Comparison of ENCODE assay signal across 8 mouse cellular contexts in the genomic region with DNA sequence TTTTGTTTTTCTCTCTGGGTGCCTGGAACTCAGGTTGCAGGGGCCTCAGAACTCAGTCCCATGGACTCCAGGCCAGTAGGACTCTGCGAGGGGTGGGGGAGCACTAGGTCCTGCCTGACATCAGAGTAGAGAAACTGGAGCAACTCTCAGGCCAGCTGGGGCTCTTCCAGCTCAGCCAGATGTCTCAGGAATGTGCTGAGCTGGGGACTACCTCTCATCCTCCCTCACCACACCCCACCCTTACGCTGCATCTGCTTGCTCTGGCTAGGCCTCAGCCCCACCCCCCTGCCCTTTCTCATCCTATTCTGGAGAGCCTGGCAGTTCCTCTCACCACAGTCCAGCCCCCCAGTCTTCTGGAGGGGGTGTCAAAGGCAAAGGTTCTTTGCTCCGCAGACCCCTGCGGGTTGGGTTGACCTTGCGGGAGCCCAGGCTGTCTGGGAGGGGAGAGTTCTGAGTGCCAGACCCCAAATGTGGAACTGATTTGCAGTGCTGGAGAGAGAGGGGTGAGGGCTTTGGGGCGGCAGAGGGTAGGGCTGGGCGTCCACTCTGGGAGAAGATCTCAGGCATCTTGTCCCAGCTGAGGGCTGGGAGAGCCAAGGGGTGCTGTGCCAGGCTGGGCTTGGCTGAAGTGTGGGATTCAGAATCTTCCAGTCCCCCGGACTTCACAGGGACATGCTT. TPM values are rescaled to one million over a fixed set of nuclear protein-coding genes. Genes with fewer than 3 reads are reported as not detected.
DNase-seq lines count a peak whose midpoint lies in the region; ATAC-seq lines count a peak whose summit lies in the region.

No protein-coding gene starts in this region.

- peaks cover 26% of the 10 kb centered on the region; the same call in 1 of the 2 replicates for H3K27me3 ChIP-seq in hindbrain, embryonic 10.5 days (ENCODE audit: insufficient read depth, poor library complexity, severe bottlenecking)
- no peaks in the 10 kb centered on the region; the same call in 1 of the 2 replicates for H3K27me3 ChIP-seq in hindbrain, embryonic 16.5 days (replicated peaks; ENCODE audit: control insufficient read depth, insufficient read depth, low read length)
- H3K27me3 ChIP-seq in embryonic facial prominence, embryonic 10.5 days (replicated peaks; ENCODE audit: low read depth, poor library complexity, severe bottlenecking) = peaks cover 15% of the 10 kb centered on the region

- 40% methylated on average over 8 of the region's 8 CpGs for WGBS in hindbrain, embryonic 10.5 days
- WGBS in hindbrain, embryonic 16.5 days = 48% methylated on average over 8 of the region's 8 CpGs
- WGBS in embryonic facial prominence, embryonic 10.5 days = 31% methylated on average over 8 of the region's 8 CpGs

- no peaks in the 10 kb centered on the region for H3K36me3 ChIP-seq in hindbrain, embryonic 10.5 days
- H3K36me3 ChIP-seq in hindbrain, embryonic 16.5 days (ENCODE audit: control insufficient read depth, insufficient read depth, low read length) = no peaks in the 10 kb centered on the region
- H3K36me3 ChIP-seq in embryonic facial prominence, embryonic 10.5 days (replicated peaks) = no peaks in the 10 kb centered on the region

- ATAC-seq in hindbrain, embryonic 16.5 days = no peak

- peaks cover 32% of the 10 kb centered on the region for H3K4me1 ChIP-seq in hindbrain, embryonic 10.5 days (replicated peaks)
- peaks cover 9% of the 10 kb centered on the region for H3K4me1 ChIP-seq in hindbrain, embryonic 16.5 days (ENCODE audit: control insufficient read depth, insufficient read depth, low read depth, low read length)
- H3K4me1 ChIP-seq in embryonic facial prominence, embryonic 10.5 days = peaks cover 47% of the 10 kb centered on the region

- intact Hi-C loops in heart, postnatal 25 days (cut with DNase I) = no loop called here

- peak overlapping the region; percentile 53 for H3K27ac ChIP-seq in hindbrain, embryonic 10.5 days
- H3K27ac ChIP-seq in hindbrain, embryonic 16.5 days (ENCODE audit: low read depth, low read length) = no peak overlapping the region
- H3K27ac ChIP-seq in embryonic facial prominence, embryonic 10.5 days (replicated peaks) = peak overlapping the region; percentile 71

- no peak overlapping the region for H3K4me2 ChIP-seq in hindbrain, embryonic 16.5 days (ENCODE audit: low read length)

- no peak overlapping the region for H3K9ac ChIP-seq in hindbrain, embryonic 16.5 days (ENCODE audit: low read depth, low read length)

- peak; percentile 53 for DNase-seq in hindbrain, embryonic 10.5 days (ENCODE audit: low spot score)
- DNase-seq in embryonic facial prominence, embryonic 10.5 days (ENCODE audit: low spot score) = peak; percentile 72
- DNase-seq in heart, postnatal 25 days (ENCODE audit: low spot score) = peak; percentile 63
- DNase-seq in lung, postnatal 10 days = peak; percentile 86
- no peak for DNase-seq in layer of hippocampus, postnatal 14 days (ENCODE audit: low spot score in 2 of 2)
- no peak for DNase-seq in layer of hippocampus, adult 9-11 months
- no peak for DNase-seq in spleen, adult 18-20 months

- H3K9me3 ChIP-seq in hindbrain, embryonic 10.5 days = no peaks in the 10 kb centered on the region
- no peaks in the 10 kb centered on the region for H3K9me3 ChIP-seq in hindbrain, embryonic 16.5 days (ENCODE audit: control insufficient read depth, low read length)
- H3K9me3 ChIP-seq in embryonic facial prominence, embryonic 10.5 days = no peaks in the 10 kb centered on the region

- no peak overlapping the region for H3K4me3 ChIP-seq in hindbrain, embryonic 10.5 days
- H3K4me3 ChIP-seq in hindbrain, embryonic 16.5 days (ENCODE audit: low read length) = no peak overlapping the region
- peak overlapping the region; percentile 21; the same call in 1 of the 2 replicates for H3K4me3 ChIP-seq in embryonic facial prominence, embryonic 10.5 days

RNA-seq across cellular contexts. Expression of a gene that starts 11.4 kb away (rescaled TPM):
- polyA plus RNA-seq in hindbrain, embryonic 10.5 days (2016; fragmentation: Nextera tagmentation; extraction: Ambion mirVana) = 1.00 and 1.9 TPM in 2 replicates
- 2.7 and 4.0 TPM in 2 replicates for polyA plus RNA-seq in hindbrain, embryonic 16.5 days (2015; fragmentation: Nextera tagmentation; extraction: Ambion mirVana)
- polyA plus RNA-seq in embryonic facial prominence, embryonic 10.5 days (2016; fragmentation: Nextera tagmentation; extraction: Ambion mirVana) = 0.93 and 1.0 TPM in 2 replicates
- 1 to 10 TPM; 4.5 to 6.8 TPM for total RNA-seq in heart, postnatal 25 days (2021)
- 1 to 10 TPM; 5.9 to 8.0 TPM for total RNA-seq in layer of hippocampus, postnatal 14 days (2021)

RNA-seq across cellular contexts. Expression of a gene that starts 37.2 kb away (rescaled TPM):
- polyA plus RNA-seq in hindbrain, embryonic 10.5 days (2016; fragmentation: Nextera tagmentation; extraction: Ambion mirVana) = 36.3 and 39.4 TPM in 2 replicates
- 32.3 and 37.5 TPM in 2 replicates for polyA plus RNA-seq in hindbrain, embryonic 16.5 days (2015; fragmentation: Nextera tagmentation; extraction: Ambion mirVana)
- polyA plus RNA-seq in embryonic facial prominence, embryonic 10.5 days (2016; fragmentation: Nextera tagmentation; extraction: Ambion mirVana) = 42.1 and 45.0 TPM in 2 replicates
- 10 to 100 TPM; 37.7 to 46.9 TPM for total RNA-seq in heart, postnatal 25 days (2021)
- 100 to 1,000 TPM; 391 to 416 TPM for total RNA-seq in layer of hippocampus, postnatal 14 days (2021)

Comparison
In these comparisons a context has a peak if more than half of its experiments do, and no peak if none do; other contexts are left out.
1. DNase-seq: peak in hindbrain, embryonic 10.5 days (single experiment), embryonic facial prominence, embryonic 10.5 days (single experiment), heart, postnatal 25 days (single experiment) and lung, postnatal 10 days (single experiment); none in layer of hippocampus, postnatal 14 days (0 of 2), layer of hippocampus, adult 9-11 months (single experiment) and spleen, adult 18-20 months (0 of 2).